Mouse (Mus musculus) urinary bladder, postnatal 25 days (tissue): Measurements from ENCODE around the gene Diaph3.

Experiments used
- DNase-seq: peaks from one replicate; pipeline ENCODE4 v3.0.0; 2022; ENCODE audit warnings: low spot score

Gene Diaph3

DNA sequence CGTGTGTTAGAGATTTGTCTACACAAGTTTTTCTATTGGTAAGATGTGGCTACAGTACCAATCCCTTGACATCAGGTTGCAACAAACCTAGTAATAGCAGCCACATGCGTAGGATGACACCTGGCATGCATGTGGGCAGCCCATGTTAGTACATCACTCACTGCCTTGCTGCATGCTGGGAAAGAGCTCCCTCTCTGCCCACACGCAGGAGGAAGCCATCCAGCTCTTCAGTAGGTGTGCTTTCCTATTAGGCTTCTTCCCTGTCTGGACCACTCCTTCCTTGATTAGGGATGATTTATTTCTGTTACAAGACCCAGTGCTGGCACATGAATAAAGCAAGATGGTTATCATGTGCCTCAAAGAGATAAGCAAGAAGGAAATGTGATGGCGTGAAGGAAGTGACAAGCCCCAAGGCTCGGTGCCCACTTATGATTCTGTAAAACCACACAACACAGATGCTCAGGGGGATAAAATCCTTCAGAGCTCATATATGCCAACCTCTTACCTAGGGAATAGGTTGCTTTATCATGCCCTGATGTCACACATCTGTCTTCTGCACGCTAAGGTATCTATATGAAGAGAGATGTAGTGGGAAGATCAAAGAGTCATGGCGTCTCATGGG lies 494.4 kb downstream of the Diaph3 start:
- no peak for DNase-seq

DNA sequence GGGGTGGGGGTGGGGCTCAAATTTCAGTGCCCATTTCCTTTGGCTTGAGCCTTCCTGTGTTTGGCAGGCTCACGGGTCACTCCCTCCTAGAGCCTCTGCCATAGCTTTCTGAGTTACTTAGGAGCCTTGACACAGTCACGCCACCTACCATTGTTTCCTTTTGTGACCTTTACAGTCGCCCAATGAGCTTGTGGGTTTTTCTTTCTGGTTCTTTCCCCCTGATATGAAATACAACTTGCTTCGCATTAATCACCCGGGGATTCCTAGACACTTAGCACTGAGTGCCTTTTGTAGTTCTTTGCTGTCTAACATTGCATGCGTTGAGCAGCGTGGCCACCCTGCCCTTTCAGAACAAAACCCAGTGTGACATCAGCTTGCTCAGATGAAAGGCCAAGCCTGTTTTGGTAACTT lies 498.2 kb downstream of the Diaph3 start:
- no peak for DNase-seq

DNA sequence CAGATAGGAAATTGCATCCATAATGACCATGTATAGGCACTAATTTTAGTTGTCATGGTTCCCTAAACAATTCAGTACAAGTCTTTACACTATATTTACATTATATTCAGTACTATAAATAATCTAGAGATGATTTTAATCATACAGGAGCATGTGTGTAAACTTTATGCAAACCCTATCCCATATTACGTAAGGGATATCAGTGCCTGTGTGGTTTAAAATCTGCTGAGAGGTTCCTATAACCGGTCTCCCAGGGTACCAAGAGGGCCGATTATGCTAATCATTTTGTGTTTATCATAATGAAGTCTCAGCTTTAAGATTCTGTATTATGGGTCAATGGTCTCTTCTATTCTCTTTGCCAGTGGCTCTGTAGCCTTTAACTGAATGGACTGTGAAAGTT lies 499.2 kb downstream of the Diaph3 start:
- DNase-seq = no peak

DNA sequence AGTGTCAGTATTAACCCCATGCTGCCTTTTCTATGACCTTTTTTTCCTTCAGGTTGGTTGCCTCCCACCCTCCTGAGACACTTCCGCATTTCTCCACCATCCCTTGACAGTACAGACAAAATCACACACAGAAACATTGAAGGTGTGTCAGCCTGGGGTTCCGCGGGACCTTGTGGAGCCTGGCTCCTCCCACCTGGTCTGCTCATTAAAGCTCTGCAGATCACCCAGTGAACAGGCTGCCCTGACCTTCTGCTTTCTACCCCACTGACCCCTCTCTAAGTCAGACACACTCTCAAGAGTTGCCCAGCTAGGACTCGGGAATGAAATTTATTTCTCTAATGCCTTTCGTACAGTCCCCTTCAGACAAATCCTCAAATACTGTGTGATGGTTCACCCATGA lies 500.9 kb downstream of the Diaph3 start:
- no peak for DNase-seq

DNA sequence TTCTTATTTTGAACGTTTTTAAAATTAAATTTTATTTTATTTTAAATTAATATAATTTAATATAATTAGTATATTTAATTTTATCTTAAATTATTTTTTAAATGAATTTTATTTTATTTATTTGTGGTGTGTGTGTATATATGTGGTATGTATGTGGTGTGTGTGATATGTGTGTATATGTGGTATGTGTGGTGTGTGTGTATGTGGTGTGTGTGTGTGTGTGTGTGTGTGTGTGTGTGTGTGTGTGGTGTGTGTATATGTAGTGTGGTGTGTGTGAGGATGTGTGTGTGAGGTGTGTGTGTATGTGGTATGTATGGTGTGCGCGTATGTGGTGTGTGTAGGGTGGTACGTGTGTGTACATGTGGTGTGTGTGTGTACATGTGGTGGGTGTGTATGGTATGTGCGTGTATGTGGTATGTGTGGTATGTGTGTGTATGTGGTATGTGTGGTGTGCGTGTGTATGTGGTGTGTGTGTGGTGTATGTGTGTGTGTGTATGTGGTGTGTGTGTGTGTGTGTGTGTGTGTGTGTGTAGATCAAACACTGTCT lies 505.4 kb downstream of the Diaph3 start:
- DNase-seq = no peak

DNA sequence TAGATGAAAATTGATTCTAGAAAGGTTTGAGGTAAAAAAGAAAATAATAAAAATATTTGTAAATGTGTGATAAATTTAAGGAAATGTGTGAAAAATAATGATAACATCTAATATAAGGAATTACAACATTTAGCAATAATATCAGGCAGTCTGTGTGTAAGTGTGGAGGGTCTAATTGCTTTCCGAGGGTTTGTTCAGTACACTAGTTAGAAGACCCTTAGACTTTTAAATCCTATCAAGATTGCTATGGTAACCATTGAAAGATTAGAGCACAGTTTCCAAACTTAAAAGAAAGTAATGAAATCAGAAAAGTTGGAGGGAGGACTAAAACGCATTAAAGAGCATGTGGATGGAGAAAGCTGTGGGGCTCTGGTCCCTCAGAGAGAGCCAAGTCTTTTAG lies 506.0 kb downstream of the Diaph3 start:
- DNase-seq = no peak

DNA sequence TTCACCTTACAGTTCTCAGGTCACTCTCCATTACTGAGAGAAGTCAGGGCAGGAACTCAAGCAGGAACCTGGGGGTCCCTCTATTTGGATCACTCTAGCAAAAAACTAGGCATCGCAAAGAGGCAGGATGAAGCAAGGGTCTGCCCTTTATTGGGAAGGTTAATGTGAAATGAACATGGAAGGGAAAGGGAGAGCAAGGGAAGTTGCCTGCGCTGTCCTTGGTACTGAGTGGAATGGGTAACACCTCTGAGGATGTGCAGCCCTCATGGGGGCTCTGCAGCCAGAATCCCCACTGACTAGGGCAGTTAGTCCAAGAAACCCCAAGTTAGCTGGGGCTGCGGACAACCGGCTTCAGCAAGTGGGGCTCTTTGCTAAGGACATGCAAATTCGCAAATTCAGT lies 507.2 kb downstream of the Diaph3 start:
- DNase-seq = no peak

DNA sequence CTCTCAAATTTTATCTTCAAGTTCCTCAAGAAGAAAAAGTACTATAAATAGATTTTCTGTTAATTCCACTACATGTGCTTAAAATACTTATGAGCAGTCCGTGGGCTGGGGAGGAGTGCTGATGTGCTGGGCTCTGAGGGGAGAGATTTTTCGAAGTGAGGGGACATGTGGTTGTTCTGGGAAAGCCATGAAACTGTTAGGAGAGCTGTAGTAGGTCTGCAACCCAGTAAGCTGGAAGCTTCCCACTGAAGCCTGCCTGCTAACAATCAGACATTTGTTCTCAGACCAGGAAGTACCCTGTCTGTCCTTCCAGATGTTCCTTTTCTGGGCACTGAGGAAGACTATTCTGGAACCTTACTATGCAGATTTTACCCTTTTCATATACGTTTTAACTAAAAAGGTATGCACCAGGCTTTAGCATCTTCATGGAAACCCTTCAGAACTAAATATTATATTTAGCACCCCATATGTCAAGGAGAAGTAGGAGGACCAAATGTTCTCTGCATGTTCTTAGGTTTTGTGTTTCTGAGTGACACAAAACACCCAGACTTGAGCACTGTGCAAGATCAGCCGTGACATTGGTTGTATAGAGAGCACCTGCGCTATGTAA lies 516.1 kb downstream of the Diaph3 start:
- no peak for DNase-seq

DNA sequence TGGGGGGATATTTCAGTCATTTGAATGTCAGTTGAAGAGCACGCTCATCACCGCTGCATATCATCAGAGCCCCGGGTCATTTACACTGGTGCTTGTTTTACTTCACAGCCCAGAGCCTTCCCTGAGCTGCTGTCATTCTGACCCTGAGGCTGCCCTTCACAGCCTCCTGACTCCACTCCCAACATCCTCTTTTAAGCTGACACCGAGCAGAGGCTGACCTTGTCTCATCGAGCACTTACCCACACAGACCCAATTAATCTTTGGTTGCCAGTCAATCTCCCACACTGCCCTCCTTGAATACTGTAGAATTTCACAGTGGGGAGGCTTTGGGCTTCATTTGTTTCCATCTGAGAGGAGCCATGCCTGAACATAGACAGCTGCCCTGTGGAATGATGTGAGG lies 521.4 kb downstream of the Diaph3 start:
- no peak for DNase-seq
